Mouse (Mus musculus) forebrain, embryonic 11.5 days (tissue): ENCODE measurements around the gene Hras. TPM values are rescaled to one million over a fixed set of nuclear protein-coding genes. Genes with fewer than 3 reads are reported as not detected.
A peak's percentile ranks its signal among the peaks of the same experiment; 100 is the strongest.

Experiments used
- ATAC-seq: fragments of 200-750 bp; cut with Nextera tagmentation; replicated peaks from 2 replicates; pipeline ENCODE4 v1.8.0; 2017; ENCODE audit warnings: moderate TSS enrichment; ENCODE audit not compliant: low FRiP score
- DNase-seq: peaks from one replicate; pipeline ENCODE4 v3.0.0-alpha.2; 2017; ENCODE audit warnings: low spot score
- H3K27ac ChIP-seq: fragments of 300-500 bp; sonication (generic); 2 replicates; pipeline ENCODE4 v1.5.1; 2014; ENCODE audit warnings: low read depth, low read length
- H3K27me3 ChIP-seq: fragments of 300-500 bp; sonication (generic); 2 replicates; pipeline ENCODE4 v1.6.1; 2014; ENCODE audit warnings: mild to moderate bottlenecking, low read length, mixed read lengths; ENCODE audit not compliant: control insufficient read depth, insufficient read depth
- H3K36me3 ChIP-seq: fragments of 300-500 bp; sonication (generic); 2 replicates; pipeline ENCODE4 v1.6.1; 2014; ENCODE audit warnings: mild to moderate bottlenecking, low read length, moderate library complexity, mixed read lengths; ENCODE audit not compliant: control insufficient read depth, insufficient read depth
- H3K4me1 ChIP-seq: fragments of 300-500 bp; sonication (generic); replicated peaks from 2 replicates; pipeline ENCODE4 v1.6.1; 2014; ENCODE audit warnings: low read length, mixed read lengths; ENCODE audit not compliant: control insufficient read depth, insufficient read depth
- H3K4me2 ChIP-seq: fragments of 300-500 bp; sonication (generic); 2 replicates; pipeline ENCODE4 v1.6.1; 2014; ENCODE audit warnings: low read depth, mild to moderate bottlenecking, low read length, moderate library complexity, mixed read lengths; ENCODE audit not compliant: severe bottlenecking
- H3K4me3 ChIP-seq: fragments of 300-500 bp; sonication (generic); 2 replicates; pipeline ENCODE4 v1.5.1; 2014; ENCODE audit warnings: low read depth, low read length
- H3K9ac ChIP-seq: fragments of 300-500 bp; sonication (generic); 2 replicates; pipeline ENCODE4 v1.6.1; 2014; ENCODE audit warnings: low read length
- H3K9me3 ChIP-seq: fragments of 300-500 bp; sonication (generic); 2 replicates; pipeline ENCODE4 v1.6.1; 2016; ENCODE audit warnings: low read length, mixed read lengths; ENCODE audit not compliant: control insufficient read depth
- WGBS: fragments of 180-500 bp; shearing (Covaris S2); extraction: QIAGEN DNeasy Blood & Tissue Kit; methylation state at CpG from one replicate; pipeline ENCODE4 v1.1.7; 2014; 5-methylcytosine and 5-hydroxymethylcytosine counted together
- polyA plus RNA-seq: library from polyadenylated mRNA; unstranded; fragments of >200 nt; fragmentation: Nextera tagmentation; extraction: Ambion mirVana; gene quantifications from 2 replicates; pipeline ENCODE4 v1.2.1, GENCODE M21; 2014

Hras gene
- 87.5 and 116 TPM in 2 replicates for polyA plus RNA-seq

DNA sequence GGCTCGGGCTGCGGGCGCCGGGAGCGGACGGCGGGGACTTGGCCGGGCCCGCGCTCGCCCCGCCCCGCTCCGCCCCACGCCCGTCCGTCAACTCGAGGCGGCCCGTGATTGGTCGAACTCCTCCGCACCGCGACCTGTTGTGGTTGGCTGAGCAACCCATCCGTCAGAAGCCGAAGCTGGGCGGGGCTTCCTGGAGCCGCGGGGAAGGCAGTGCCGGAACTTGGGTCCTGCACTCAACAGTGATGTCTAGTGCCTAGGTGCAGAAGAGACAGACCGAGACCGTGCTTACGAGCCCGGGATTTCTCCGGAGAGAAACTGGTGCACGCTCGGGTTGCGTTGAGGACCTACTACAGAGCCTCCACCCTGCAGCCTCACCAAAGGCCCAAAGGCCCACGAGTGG, at the start of gene Hras, which contains the start of gene Lrrc56:
Hras (minus strand) TSS at position 58 of the 400 bp plus-strand sequence.
Lrrc56 (plus strand) TSS at position 210 of the 400 bp plus-strand sequence.
- no peaks in the 10 kb centered on the region for H3K9me3 ChIP-seq
- H3K4me2 ChIP-seq, result peak within 1 kb of the TSS; percentile 97
- H3K4me1 ChIP-seq, result peaks cover 10% of the 10 kb centered on the region
- peak within 1 kb of the TSS; percentile 85 for H3K4me3 ChIP-seq
- H3K36me3 ChIP-seq, result 0 out of 2 replicates have a peak, but pooled peaks cover 2% of the 10 kb centered on the region
- peak; percentile 94 for ATAC-seq
- peak within 1 kb of the TSS; percentile 71 for H3K27ac ChIP-seq
- peak; percentile 99 for DNase-seq
- under 1% methylated on average over 29 of the region's 39 CpGs for WGBS
- no peaks in the 10 kb centered on the region for H3K27me3 ChIP-seq
- peak within 1 kb of the TSS; percentile 93 for H3K9ac ChIP-seq

DNA sequence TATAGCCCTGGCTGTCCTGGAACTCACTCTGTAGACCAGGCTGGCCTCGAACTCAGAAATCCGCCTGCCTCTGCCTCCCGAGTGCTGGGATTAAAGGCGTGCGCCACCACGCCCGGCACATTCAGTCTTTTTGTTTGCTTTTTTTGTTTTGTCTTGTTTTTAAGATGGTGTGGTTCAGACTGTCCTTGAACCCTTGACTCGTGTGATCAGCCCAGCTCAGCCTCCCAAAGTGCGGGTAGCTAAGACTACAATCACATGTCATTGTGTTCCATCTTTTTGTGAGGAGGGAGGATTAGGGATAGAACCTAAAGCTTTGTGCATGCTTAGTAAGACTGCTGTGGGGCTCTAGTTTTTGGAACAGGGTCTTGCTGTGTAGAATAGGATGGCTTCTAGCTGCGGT, 37.7 kb upstream of the Hras start:
- H3K4me3 ChIP-seq, result no peak overlapping the region
- no peaks in the 10 kb centered on the region for H3K9me3 ChIP-seq
- no peak for DNase-seq
- no peak overlapping the region for H3K27ac ChIP-seq
- no peak overlapping the region for H3K4me2 ChIP-seq
- ATAC-seq, result no peak
- peaks cover 8% of the 10 kb centered on the region; the same call in 1 of the 2 replicates for H3K36me3 ChIP-seq
- H3K4me1 ChIP-seq, result peaks cover 7% of the 10 kb centered on the region
- H3K9ac ChIP-seq, result no peak overlapping the region
- WGBS, result 91% methylated on average over 8 of the region's 10 CpGs
- no peaks in the 10 kb centered on the region for H3K27me3 ChIP-seq

DNA sequence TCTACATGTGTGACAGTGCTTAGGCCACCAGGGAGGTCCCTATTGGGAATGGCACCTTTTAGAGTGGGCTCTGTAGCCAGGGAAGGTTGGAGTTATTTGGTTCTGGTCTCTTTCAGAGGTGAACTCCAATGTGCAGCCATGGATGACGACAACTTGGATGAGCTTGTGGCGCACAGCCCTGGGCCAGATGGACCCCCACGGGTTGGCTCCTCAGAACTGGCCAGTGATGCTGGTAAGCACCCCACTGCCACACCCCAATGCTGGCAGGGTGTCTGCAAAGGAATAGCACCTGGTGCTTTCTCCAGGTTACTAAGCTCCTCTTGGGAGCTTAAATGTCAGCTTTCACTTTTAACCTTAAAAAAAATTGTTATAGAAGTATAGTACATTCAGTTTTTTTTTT, 37.3 kb upstream of the Hras start:
- no peak overlapping the region for H3K4me3 ChIP-seq
- H3K9ac ChIP-seq, result no peak overlapping the region
- no peaks in the 10 kb centered on the region for H3K27me3 ChIP-seq
- 96% methylated on average over 3 of the region's 3 CpGs for WGBS
- ATAC-seq (no peak), DNase-seq (no peak)
- H3K27ac ChIP-seq, result no peak overlapping the region
- no peaks in the 10 kb centered on the region for H3K9me3 ChIP-seq
- peaks cover 7% of the 10 kb centered on the region for H3K4me1 ChIP-seq
- H3K4me2 ChIP-seq, result no peak overlapping the region
- H3K36me3 ChIP-seq, result peaks cover 8% of the 10 kb centered on the region; the same call in 1 of the 2 replicates

DNA sequence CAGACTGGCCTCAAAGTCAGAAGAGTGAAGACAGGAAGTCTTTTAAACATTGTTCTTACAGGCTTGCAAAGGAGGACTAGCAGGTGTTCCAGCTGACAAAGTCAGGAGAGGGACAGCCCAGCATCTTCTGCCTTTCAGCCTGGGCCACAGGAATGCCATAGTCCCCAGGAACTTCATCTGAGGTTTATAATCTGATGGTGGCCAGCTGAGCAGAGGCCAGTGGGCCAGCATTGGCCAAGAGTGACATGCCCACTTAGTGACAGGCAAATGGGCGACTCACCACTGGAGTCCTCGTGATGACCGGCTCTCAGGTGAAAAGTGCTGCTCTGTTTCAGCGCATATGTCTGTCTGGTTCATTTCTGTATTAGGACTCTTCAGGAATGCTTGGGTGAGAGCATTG, 36.8 kb upstream of the Hras start:
- DNase-seq, result no peak
- Histone ChIP-seq H3K4me2 (no peak overlapping the region), H3K36me3 (peaks cover 8% of the 10 kb centered on the region; the same call in 1 of the 2 replicates), H3K9ac (no peak overlapping the region), H3K9me3 (no peaks in the 10 kb centered on the region), H3K4me1 (peaks cover 7% of the 10 kb centered on the region), H3K27ac (no peak overlapping the region), H3K4me3 (no peak overlapping the region), H3K27me3 (no peaks in the 10 kb centered on the region)
- ATAC-seq, result no peak
- WGBS, result 91% methylated on average over 4 of the region's 4 CpGs

- no peak overlapping the region for H3K27ac ChIP-seq
- H3K4me1 ChIP-seq, result peaks cover 7% of the 10 kb centered on the region
- no peaks in the 10 kb centered on the region for H3K9me3 ChIP-seq
- H3K4me2 ChIP-seq, result peak overlapping the region; percentile 98
- ATAC-seq (no peak), DNase-seq (no peak)
- H3K27me3 ChIP-seq, result no peaks in the 10 kb centered on the region
- peak overlapping the region; percentile 97 for H3K9ac ChIP-seq
- peak overlapping the region; percentile 99 for H3K4me3 ChIP-seq
- 63% methylated on average over 6 of the region's 6 CpGs for WGBS
- H3K36me3 ChIP-seq, result peaks cover 8% of the 10 kb centered on the region; the same call in 1 of the 2 replicates
Observed at GRCm38 (mm10) chr7:141229702-141230101, 35.9 kb upstream of the Hras start.

DNA sequence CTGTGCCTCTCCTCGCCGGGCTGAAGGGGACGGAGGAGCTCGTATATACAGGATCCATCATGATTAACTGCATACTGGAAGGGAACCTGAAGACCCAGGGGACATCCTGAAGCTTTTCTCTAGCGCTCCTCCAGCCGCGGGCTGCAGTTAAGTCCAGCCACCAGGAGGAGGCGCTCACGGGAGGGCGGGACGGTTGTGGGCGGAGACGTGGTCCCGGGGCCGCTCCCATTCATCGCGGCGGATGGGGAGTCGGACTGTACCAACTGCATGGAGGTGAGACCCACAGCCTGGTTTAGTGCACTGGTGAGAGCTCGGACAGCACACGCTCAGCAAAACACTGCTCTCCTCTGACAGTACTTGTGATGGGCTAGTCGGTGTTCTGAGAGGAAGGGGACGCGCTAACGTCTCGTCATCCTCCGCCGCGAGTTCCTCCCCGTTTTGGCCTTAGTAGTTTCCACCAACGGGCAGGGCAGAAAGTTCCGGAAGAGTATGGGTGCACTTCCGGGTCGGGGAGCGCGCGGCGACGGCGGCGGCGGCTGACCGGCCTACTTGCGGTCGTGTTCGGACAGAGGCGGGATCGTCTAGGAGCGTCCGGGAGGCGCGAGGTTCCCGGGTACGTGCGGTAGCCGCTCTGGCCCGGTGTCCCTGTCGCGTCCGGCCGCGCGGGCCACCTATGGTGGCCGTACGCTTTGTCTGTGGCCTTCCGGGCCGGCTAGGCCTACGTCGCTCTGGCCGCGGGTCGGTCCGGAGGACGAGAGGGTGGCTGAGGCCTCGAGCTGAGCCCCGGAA, 34.7 kb upstream of the Hras start, which contains the start of gene Phrf1:
Phrf1 (plus strand) TSS at position 506 of the 789 bp plus-strand sequence.
- WGBS, result under 1% methylated on average over 76 of the region's 76 CpGs
- peak within 1 kb of the TSS; percentile 99 for H3K4me3 ChIP-seq
- peak within 1 kb of the TSS; percentile 93 for H3K27ac ChIP-seq
- H3K4me1 ChIP-seq, result peaks cover 7% of the 10 kb centered on the region
- peaks cover 6% of the 10 kb centered on the region; the same call in 1 of the 2 replicates for H3K36me3 ChIP-seq
- H3K27me3 ChIP-seq, result no peaks in the 10 kb centered on the region
- H3K9ac ChIP-seq, result peak within 1 kb of the TSS; percentile 97
- DNase-seq (peak; percentile 98), ATAC-seq (peak; percentile 92)
- H3K4me2 ChIP-seq, result peak within 1 kb of the TSS; percentile 98
- no peaks in the 10 kb centered on the region for H3K9me3 ChIP-seq

GRCm38 (mm10) chr7:141227796-141228195, 34.0 kb upstream of the Hras start:
- DNase-seq (no peak), ATAC-seq (peak; percentile 21; the same call in 1 of the 2 replicates)
- H3K9me3 ChIP-seq, result no peaks in the 10 kb centered on the region
- H3K27ac ChIP-seq, result no peak overlapping the region
- no peak overlapping the region; the same call in 1 of the 2 replicates for H3K9ac ChIP-seq
- H3K27me3 ChIP-seq, result no peaks in the 10 kb centered on the region
- no peak overlapping the region for H3K4me2 ChIP-seq
- peak overlapping the region; percentile 99; the same call in 1 of the 2 replicates for H3K4me3 ChIP-seq
- peaks cover 8% of the 10 kb centered on the region for H3K4me1 ChIP-seq
- 71% methylated on average over 4 of the region's 4 CpGs for WGBS
- H3K36me3 ChIP-seq, result peaks cover 6% of the 10 kb centered on the region; the same call in 1 of the 2 replicates

DNA sequence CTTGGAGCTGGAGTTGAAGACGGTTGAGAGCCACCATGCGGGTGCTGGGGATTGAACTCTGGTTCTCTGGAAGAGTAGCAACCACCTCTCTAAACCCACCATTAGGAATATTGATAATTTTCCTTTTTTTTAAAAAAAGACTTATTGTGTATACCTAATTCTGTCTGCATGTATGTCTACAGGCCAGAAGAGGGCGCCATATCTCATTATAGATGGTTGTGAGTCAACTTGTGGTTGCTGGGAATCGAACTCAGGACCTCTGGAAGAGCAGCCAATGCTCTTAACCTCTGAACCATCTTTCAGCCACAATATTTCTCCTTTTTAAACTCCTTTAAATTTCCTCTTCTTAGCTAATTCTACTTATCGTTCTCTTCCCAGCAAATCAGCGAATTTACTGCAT, 32.7 kb upstream of the Hras start:
- Histone ChIP-seq H3K27ac (no peak overlapping the region), H3K9ac (no peak overlapping the region), H3K4me1 (peaks cover 17% of the 10 kb centered on the region), H3K36me3 (peaks cover 3% of the 10 kb centered on the region; the same call in 1 of the 2 replicates), H3K4me3 (no peak overlapping the region), H3K4me2 (no peak overlapping the region), H3K9me3 (no peaks in the 10 kb centered on the region), H3K27me3 (no peaks in the 10 kb centered on the region)
- no peak for DNase-seq
- ATAC-seq, result no peak
- WGBS, result 83% methylated on average over 6 of the region's 6 CpGs
